Mouse (Mus musculus): ENCODE data around the gene Ranbp17. TPM values are rescaled to one million over a fixed set of nuclear protein-coding genes. Genes with fewer than 3 reads are reported as not detected.

Ranbp17 gene
- polyA plus RNA-seq, 1 experiment: not detected

- Histone ChIP-seq H3K27ac (ENCODE audit: insufficient read depth, low read depth, low read length) (no peak overlapping the region), H3K4me3 (ENCODE audit: insufficient read depth, low read length) (no peak overlapping the region), H3K4me1 (ENCODE audit: control insufficient read depth, insufficient read depth, low read length) (no peaks in the 10 kb centered on the region)
- TF ChIP-seq CTCF (IDR thresholded peaks at IDR 0.05; ENCODE audit: low read depth, low read length): no peak
- TF ChIP-seq POLR2A (IDR thresholded peaks at IDR 0.05; ENCODE audit: borderline replicate concordance, low read depth, low read length): no peak
These were observed 314.4 kb downstream of the Ranbp17 start for GRCm38 (mm10) chr11:33199117-33199514.

GRCm38 (mm10) chr11:33198351-33199116, 315.0 kb downstream of the Ranbp17 start:
- no peak overlapping the region for H3K27ac ChIP-seq (ENCODE audit: insufficient read depth, low read depth, low read length)
- no peaks in the 10 kb centered on the region for H3K4me1 ChIP-seq (ENCODE audit: control insufficient read depth, insufficient read depth, low read length)
- no peak overlapping the region for H3K4me3 ChIP-seq (ENCODE audit: insufficient read depth, low read length)
- TF ChIP-seq POLR2A (IDR thresholded peaks at IDR 0.05; ENCODE audit: borderline replicate concordance, low read depth, low read length) (no peak), CTCF (IDR thresholded peaks at IDR 0.05; ENCODE audit: low read depth, low read length) (no peak)

- no peak overlapping the region for H3K4me3 ChIP-seq (ENCODE audit: insufficient read depth, low read length)
These were observed 315.9 kb downstream of the Ranbp17 start for GRCm38 (mm10) chr11:33197673-33198072.

GRCm38 (mm10) chr11:33197133-33197514, 316.4 kb downstream of the Ranbp17 start:
- TF ChIP-seq POLR2A (IDR thresholded peaks at IDR 0.05; ENCODE audit: borderline replicate concordance, low read depth, low read length) (no peak), CTCF (IDR thresholded peaks at IDR 0.05; ENCODE audit: low read depth, low read length) (no peak)
- Histone ChIP-seq H3K4me1 (ENCODE audit: control insufficient read depth, insufficient read depth, low read length) (no peaks in the 10 kb centered on the region), H3K27ac (ENCODE audit: insufficient read depth, low read depth, low read length) (no peak overlapping the region), H3K4me3 (ENCODE audit: insufficient read depth, low read length) (no peak overlapping the region)

More at GRCm38 (mm10) chr11:33197673-33198072, 315.9 kb downstream of the Ranbp17 start:
- Histone ChIP-seq H3K27ac (ENCODE audit: insufficient read depth, low read depth, low read length) (no peak overlapping the region), H3K4me1 (ENCODE audit: control insufficient read depth, insufficient read depth, low read length) (no peaks in the 10 kb centered on the region)
- TF ChIP-seq POLR2A (IDR thresholded peaks at IDR 0.05; ENCODE audit: borderline replicate concordance, low read depth, low read length): no peak
- no peak for TF ChIP-seq CTCF (IDR thresholded peaks at IDR 0.05; ENCODE audit: low read depth, low read length)

GRCm38 (mm10) chr11:33196447-33197132, 317.0 kb downstream of the Ranbp17 start:
- TF ChIP-seq CTCF (IDR thresholded peaks at IDR 0.05; ENCODE audit: low read depth, low read length): no peak
- TF ChIP-seq POLR2A (IDR thresholded peaks at IDR 0.05; ENCODE audit: borderline replicate concordance, low read depth, low read length): no peak
- H3K4me3 ChIP-seq (ENCODE audit: insufficient read depth, low read length): no peak overlapping the region
- no peaks in the 10 kb centered on the region for H3K4me1 ChIP-seq (ENCODE audit: control insufficient read depth, insufficient read depth, low read length)
- H3K27ac ChIP-seq (ENCODE audit: insufficient read depth, low read depth, low read length): no peak overlapping the region

- TF ChIP-seq POLR2A (IDR thresholded peaks at IDR 0.05; ENCODE audit: borderline replicate concordance, low read depth, low read length) (no peak), CTCF (IDR thresholded peaks at IDR 0.05; ENCODE audit: low read depth, low read length) (no peak)
- Histone ChIP-seq H3K4me3 (ENCODE audit: insufficient read depth, low read length) (no peak overlapping the region), H3K4me1 (ENCODE audit: control insufficient read depth, insufficient read depth, low read length) (no peaks in the 10 kb centered on the region), H3K27ac (ENCODE audit: insufficient read depth, low read depth, low read length) (no peak overlapping the region)
These were observed 317.8 kb downstream of the Ranbp17 start for GRCm38 (mm10) chr11:33195531-33196446.

- Histone ChIP-seq H3K4me1 (ENCODE audit: control insufficient read depth, insufficient read depth, low read length) (no peaks in the 10 kb centered on the region), H3K27ac (ENCODE audit: insufficient read depth, low read depth, low read length) (no peak overlapping the region), H3K4me3 (ENCODE audit: insufficient read depth, low read length) (no peak overlapping the region)
- TF ChIP-seq CTCF (IDR thresholded peaks at IDR 0.05; ENCODE audit: low read depth, low read length): no peak
- TF ChIP-seq POLR2A (IDR thresholded peaks at IDR 0.05; ENCODE audit: borderline replicate concordance, low read depth, low read length): no peak
These were observed 318.5 kb downstream of the Ranbp17 start for GRCm38 (mm10) chr11:33195061-33195460.

GRCm38 (mm10) chr11:33193695-33194094, 319.9 kb downstream of the Ranbp17 start:
- H3K27ac ChIP-seq (ENCODE audit: insufficient read depth, low read depth, low read length): no peak overlapping the region
- H3K4me3 ChIP-seq (ENCODE audit: insufficient read depth, low read length): no peak overlapping the region
- H3K4me1 ChIP-seq (ENCODE audit: control insufficient read depth, insufficient read depth, low read length): no peaks in the 10 kb centered on the region
- TF ChIP-seq POLR2A (IDR thresholded peaks at IDR 0.05; ENCODE audit: borderline replicate concordance, low read depth, low read length) (no peak), CTCF (IDR thresholded peaks at IDR 0.05; ENCODE audit: low read depth, low read length) (no peak)

- Histone ChIP-seq H3K4me1 (ENCODE audit: control insufficient read depth, insufficient read depth, low read length) (no peaks in the 10 kb centered on the region), H3K27ac (ENCODE audit: insufficient read depth, low read depth, low read length) (no peak overlapping the region), H3K4me3 (ENCODE audit: insufficient read depth, low read length) (no peak overlapping the region)
- TF ChIP-seq POLR2A (IDR thresholded peaks at IDR 0.05; ENCODE audit: borderline replicate concordance, low read depth, low read length) (no peak), CTCF (IDR thresholded peaks at IDR 0.05; ENCODE audit: low read depth, low read length) (no peak)
These were observed 331.7 kb downstream of the Ranbp17 start for GRCm38 (mm10) chr11:33181804-33182203.
